Mouse (Mus musculus) spleen, adult 12 weeks (tissue): ENCODE measurements around the gene Galr2.
"Not testable (repeated sequence)": the region's sequence is repeated elsewhere in the genome, so short reads cannot be mapped to it uniquely, and the experiment has no call there.

Experiments used
- DNase-seq: peaks from one replicate; pipeline ENCODE4 v3.0.0; 2022; ENCODE audit warnings: low spot score

Gene Galr2

DNA sequence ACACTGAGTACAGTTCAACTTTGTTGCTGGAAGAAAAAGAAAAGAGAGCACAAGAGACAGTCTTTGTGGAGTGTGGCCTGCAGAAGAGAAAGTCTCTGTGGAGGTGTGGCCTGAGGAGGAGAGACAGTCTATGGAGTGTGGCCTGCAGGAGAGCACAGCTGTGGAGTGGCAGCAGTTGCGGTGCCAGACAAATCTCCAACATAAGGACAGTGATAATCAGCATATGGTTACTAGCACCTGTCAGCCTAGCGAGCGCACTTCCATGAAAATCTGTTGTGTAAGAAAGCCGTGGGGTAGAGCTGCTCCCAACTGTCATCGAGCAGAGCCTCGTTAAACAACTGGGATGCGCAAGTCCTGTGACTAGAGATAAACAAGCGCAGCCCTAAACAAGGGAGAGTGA lies 11.2 kb upstream of the Galr2 start:
- DNase-seq, result no peak

DNA sequence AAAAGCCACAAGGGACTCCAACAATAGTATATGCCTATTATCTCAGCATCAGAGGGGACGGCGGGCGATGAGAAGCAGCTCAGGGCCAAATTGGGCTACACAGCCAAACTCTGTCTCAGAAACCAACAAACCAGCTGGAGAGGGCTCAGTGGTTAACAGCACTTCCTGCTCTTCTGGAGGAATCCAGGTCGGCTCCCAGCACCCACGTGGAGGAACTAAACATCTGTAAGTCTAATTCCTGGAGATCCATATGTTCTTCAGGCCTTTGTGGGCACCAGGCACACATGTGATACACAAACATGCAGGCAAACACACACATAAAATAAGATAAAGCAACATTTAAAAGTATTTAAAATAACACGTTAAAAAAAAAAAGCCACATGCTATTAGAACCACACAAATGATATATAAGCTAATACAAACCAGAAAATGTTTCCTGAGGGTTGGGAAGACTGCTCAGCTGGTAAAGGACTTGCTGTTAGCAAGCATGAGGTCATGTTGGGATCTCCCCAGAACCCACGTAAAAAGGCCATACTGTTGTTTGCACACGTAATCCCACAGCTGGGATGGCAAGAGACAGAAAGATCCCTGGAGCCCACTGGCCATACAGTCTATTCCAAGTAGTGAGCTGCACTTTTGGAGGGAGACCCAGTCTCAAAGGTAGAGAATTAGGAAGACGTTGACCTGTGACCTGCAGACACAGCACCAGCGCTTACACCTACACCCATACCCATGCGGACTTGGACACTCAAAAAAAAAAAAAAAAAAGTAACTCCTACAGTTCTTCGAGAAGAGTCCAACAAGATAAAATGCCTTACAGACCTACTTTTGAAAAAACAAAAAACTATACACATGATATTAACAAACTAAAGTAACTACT lies 7.9 kb upstream of the Galr2 start:
- no peak for DNase-seq

DNA sequence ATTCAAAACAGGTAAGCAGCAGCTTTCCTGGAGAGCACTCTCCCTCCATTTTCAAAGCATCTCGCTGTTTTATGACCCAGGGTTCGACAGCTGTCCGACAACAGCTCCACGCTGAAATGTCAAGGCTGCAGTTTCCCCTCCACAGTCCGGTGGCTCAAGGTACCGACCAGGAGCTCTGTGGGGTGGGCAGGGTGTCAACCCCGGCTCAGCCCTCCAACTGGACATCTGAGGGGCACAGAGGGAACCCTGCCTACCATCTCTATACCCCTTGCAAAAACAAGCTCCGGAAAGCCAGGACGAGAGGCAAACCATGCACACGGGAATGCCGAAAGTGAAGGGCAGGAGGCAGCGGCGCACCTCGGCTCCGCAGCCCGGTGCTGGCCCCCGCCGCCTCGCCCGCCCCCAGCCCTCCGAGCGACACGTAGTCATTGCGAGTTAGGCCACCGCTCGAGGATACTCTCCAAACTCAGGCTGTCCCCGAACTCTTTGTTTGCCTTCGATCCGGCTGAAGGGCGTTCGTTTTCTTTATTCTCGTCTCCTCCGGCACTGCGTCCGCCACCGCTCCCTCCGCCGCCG lies 7.2 kb upstream of the Galr2 start:
- no peak for DNase-seq

DNA sequence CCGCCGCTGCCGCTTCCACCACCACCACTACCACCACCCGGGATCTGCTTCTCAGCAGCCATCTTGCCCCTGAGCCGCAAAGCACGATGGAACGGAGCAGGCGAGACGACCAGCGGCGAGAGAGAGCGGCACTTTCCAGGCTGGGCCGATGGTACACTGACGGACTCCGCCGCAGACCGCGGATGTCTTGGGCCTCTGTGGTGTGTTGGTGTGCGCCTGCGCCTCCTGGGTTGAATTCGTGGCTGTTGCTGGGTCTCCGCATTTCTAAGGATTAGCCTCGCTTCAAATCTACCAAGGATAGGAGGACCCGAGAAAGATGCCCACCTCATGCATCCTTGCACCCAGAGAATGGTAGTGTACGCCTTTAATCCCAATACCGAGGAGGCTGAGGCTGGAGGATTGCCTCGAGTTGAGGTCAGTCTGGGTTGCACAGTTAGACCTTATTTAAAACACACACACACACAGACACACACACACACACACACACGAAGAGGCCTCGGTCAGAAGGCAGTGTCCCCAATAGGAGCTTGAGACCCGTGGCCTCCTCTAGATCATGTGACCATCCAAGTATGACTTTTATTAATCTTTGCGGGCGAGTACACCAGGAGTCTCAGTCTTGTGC lies 6.6 kb upstream of the Galr2 start, which contains the start of gene Srp68:
Srp68 (minus strand) TSS at position 173 of the 622 bp plus-strand sequence.
- peak; percentile 76 for DNase-seq

DNA sequence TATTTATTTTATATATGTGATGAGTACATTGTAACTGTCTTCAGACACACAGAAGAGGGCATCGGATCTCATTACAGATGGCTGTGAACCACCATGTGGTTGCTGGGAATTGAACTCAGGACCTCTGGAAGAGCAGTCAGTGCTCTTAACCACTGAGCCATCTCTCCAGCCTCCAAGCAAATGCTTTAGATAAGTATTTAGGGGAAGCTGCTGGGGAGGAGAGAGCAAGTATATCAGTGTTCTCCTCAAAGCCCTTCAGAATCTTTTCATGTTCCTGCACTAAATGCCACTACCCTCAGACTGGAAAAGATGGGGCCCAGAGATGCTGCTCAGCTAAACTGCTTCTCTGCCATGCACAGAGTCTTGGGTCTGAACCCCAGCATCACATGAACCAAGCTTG lies 3.6 kb upstream of the Galr2 start:
- DNase-seq, result not testable (repeated sequence)

DNA sequence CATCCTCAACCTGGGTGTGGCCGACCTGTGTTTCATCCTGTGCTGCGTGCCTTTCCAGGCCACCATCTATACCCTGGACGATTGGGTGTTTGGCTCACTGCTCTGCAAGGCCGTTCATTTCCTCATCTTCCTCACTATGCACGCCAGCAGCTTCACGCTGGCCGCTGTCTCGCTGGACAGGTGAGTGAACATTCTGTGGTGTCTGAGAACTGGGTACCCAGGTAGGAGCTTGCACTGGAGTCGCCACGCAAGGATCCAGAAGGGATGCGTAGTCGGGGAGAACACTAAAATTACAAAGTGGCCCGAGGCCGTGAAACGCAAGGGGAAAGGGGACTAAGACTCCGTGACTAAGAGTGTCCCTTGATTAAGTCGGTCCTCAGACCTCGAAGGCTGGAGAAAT lies 932 bp downstream of the Galr2 start:
- no peak for DNase-seq

DNA sequence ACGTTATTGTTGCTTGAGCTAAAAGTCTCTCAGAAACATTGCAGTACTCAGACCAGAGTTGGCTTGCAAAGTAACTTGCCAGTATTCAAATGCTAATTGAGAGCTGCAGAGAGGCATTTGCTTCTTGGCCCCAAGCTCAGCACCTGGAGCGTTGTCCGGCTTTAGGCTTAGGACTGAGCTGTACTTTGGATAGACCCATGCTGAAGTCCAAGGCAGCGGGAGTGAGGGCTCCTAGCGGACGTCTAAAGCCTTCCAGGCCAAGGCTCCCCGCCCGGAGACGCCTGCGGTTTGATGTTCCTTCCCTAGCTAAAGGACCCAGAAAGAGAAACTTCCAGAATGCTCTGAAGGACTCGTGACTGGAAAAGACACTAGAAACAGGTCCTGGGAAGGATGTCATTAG lies 1.4 kb downstream of the Galr2 start:
- DNase-seq, result no peak

DNA sequence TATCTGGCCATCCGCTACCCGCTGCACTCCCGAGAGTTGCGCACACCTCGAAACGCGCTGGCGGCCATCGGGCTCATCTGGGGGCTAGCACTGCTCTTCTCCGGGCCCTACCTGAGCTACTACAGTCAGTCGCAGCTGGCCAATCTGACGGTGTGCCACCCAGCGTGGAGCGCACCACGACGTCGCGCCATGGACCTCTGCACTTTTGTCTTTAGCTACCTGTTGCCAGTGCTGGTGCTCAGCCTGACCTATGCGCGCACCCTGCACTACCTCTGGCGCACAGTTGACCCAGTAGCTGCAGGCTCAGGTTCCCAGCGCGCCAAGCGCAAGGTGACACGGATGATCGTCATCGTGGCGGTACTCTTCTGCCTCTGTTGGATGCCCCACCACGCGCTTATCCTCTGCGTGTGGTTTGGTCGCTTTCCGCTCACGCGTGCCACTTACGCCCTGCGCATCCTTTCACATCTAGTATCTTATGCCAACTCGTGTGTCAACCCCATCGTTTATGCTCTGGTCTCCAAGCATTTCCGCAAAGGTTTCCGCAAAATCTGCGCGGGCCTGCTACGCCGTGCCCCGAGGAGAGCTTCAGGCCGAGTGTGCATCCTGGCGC lies 2.3 kb downstream of the Galr2 start:
- DNase-seq, result no peak

DNA sequence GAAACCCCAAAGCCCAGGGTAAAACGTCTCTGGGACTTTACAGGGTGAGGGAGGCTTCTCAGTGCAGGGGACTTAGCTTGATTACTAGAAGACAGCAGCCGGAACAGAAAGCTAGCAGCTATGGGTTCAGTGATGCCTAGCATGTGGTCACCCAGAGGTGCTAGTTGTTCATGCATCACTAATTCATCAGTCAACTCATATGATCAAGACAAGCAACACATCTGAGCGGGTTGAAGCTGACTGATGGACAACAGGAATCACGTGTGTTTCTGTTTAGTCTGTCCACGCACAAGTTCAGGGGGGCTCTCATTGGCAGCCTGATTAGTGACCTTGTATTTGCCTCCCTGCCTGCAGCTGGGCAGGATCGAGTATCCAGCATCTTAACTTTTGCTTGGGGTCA lies 3.2 kb downstream of the Galr2 start:
- no peak for DNase-seq

DNA sequence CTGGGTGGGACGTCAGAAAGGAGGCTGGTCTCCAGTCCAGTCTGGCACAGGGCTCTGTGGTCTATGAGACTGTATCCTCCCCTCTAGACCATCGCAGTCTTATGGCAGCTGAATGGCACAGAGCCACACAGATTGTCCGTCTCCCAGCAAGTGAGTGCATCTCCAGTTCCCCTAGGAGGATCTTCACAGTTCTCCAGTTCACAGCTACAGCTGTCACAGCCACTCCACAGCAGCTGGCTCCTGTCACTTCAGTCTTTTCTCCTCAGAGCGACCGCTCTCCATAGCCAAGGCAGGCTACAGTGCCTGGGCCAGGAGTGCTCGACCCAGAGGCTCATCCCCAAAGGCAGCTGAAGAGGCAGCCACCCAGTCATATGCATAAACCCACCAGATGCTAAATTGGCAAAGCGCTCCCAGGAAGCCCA lies 5.0 kb downstream of the Galr2 start:
- DNase-seq, result no peak

DNA sequence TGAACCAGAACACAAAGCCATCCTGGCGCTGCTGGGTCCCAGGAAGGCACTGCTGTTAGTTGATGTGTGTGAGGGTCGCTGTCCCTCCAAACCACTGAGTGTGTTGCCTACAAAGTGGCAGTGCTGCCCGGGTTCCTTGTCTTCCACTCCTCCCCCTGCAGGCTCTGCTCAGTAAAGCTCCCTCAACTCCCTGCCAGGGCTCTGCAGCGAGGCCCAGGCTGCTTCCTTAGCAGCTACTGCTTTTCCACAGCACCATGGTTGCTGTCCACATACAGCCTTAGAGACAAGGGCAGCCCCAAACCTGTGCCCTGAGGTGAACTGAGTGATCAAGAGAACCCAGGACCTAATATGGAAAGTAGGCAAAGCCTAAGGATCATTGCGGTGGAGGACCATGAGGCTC lies 6.6 kb downstream of the Galr2 start:
- DNase-seq, result no peak

DNA sequence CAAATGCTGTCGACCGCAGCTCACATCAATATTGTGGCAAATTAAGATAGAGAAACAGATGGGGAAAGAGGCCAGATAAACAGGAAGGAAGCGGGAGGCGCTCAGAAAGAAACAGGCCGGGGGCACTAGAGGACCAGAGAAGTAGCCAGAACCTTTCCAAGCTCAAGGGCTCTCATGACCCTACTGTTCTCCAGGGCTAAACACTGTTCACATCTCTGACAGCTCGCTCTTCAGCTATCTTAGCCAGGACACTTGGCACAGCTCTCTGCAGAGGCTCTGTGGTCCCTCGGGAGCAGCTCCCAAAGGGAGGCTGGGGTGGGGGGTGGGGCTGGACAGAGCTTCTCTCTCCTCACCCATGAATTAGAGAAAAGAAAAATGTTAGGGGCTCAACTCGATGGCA lies 9.8 kb downstream of the Galr2 start:
- DNase-seq, result no peak

DNA sequence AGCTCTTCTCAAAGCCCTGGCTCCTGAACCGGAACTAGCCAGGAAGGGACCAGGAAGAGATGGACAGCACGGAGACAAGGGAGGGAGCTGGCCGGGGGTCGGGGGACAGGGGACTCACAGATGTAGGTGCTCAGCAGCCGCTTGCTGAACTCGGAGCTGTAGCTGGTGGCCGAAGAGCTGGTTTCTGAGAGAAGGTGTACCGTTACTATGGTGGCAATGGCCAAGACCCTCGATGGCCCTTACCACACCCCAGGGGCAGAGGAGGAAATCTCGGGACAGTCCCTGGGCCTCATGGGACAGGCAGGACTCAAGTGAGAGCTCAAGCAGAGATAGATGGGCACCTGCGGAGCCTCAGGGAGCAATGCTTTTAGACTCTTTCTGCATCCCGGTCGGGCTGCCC lies 11.7 kb downstream of the Galr2 start:
- no peak for DNase-seq

DNA sequence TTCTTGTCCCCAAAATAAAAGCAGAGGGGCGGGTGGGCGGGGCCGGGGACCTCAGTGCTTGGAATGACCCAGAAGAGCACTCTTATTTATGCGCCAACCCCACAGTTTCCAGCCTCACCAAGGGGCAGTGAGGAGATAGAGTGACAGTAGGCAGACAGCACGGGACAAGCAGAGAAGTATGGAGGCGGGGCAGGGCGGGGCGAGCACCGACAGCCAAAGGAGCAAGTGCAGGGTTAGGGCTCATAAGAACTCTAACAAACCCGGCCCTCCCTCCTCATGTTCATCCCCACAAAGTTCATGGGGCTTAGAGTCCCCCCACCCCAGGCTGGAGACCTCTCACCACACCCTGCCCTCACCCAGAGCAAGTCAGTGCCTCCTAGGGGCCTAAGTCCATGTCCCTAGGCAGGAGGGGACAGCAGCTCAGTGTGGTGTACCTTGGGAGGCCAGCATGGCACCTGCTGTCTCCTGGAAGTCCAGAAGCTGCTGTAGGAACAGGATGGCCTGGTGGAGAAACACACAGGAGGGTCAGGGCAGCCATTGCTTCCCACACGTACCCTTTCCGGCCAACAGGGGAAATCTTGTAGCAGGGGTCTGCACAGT lies 12.9 kb downstream of the Galr2 start:
- DNase-seq, result no peak

DNA sequence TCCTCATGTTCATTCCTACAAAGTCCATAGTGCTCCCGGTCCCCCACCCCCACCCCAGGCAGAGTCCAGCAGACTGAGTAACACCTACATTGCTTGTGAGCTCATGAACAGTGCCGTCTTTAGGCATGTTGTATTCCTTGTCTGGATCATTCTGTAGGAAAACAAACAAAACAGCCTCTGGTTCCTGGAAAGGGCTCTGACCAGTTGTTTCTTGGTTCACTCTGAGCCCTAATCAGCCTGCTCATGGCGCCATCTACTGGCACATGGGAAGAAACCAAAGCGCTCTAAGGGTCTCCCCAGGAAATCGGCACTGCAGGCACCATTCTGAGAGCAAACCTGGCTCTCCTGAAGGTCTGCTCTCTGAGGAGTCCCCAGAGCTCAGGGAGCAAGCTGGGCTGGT lies 13.6 kb downstream of the Galr2 start:
- no peak for DNase-seq

DNA sequence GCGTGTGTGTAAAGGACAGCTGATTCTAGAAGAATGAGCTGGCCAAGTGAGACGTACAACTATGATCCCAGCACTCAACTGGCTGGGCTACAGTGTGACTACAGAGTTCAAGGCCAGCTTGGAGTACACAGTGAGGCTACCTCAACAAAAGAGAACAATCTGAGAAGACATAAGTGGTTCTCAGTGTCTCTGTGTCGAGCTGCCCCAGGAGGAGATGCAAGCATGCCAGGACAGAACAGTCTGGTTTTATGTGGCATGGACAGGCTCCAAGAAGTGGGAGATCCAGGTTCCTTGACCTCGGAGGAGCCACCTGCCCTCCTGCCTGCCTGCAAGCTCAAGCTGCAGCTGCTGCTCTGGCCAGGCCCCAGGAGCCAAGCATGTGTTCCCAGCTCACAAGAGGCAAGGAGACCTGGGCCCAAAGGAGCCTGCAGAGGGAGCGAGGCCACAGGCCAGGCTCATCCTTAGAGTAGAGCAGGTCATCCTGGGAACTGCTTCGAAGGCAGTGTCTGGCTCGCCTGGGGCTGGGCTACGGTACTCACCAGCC lies 15.5 kb downstream of the Galr2 start:
- DNase-seq, result no peak

DNA sequence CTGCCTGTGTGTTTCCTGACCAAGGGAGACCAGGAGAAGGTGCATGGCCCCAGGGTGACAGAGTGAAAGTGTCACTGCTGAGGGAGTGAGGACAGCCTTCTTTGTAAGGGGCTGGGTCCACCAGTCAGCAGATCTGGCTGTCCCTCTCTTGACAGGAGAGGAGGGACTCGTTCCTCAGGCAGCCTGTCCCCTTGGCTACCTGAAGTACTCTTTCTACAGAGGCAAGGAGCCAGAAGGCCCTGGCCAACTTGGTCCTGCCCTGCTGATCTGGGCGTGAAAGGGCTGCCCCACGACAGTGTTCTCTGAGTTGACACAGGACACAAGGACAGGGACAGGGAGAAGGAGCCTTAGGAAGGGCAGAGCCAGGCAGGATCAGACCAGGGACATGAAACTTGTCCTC lies 16.3 kb downstream of the Galr2 start:
- DNase-seq, result no peak

DNA sequence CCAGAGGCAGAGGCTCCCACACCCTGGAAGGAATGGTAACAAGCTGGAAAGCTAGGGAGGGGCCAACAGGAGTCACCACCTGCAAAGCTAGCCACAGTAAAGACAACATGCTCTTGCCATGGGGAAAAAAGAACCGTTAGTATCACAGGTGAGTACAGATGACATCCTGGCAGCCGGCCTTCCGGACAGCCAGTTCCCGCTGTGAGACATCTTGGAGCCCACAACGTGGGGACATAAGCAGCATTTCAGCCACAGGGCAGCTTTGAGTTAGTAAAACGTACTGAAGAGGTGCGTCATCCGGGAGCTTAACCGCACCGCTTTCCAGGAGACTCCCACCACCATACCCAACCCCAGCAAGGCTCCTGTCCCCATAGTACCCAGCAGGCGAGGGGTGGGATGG lies 17.5 kb downstream of the Galr2 start:
- no peak for DNase-seq

DNA sequence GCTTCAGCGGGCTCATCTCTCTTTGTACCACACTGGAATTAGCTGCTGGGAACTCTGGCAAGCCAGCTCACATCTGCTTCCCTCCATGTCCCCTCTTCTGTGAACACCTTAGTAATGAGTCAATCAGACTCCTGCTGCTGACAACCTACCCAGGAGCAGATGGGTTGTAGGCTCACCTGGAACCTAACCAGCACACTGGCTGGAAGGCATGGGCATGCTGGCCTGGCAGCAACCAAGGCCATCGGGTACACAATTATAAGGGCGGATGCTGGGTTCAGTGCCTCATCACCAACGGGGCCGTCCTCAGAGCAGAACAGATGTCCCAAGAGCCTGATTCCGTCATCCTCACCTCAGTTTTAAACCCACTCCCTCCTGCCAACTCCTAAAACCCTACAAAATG lies 17.9 kb downstream of the Galr2 start:
- DNase-seq, result no peak

DNA sequence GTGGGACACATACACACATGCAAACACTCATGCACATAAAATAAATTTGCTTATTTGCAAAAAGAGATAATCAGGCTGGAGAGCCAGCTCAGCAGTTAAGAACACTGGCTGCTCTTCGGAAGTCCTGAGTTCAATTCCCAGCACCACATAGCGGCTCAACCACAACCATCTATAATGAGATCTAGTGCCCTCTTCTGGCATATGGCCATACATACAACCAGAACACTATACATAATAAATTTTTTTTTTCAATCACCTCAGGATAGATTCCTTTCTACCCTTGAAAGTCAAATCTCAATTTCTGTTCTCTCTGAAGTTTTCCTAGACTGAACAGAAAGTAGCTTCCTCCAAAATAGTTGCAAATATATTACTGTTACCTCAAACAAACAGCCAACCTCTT lies 24.7 kb downstream of the Galr2 start:
- no peak for DNase-seq

DNA sequence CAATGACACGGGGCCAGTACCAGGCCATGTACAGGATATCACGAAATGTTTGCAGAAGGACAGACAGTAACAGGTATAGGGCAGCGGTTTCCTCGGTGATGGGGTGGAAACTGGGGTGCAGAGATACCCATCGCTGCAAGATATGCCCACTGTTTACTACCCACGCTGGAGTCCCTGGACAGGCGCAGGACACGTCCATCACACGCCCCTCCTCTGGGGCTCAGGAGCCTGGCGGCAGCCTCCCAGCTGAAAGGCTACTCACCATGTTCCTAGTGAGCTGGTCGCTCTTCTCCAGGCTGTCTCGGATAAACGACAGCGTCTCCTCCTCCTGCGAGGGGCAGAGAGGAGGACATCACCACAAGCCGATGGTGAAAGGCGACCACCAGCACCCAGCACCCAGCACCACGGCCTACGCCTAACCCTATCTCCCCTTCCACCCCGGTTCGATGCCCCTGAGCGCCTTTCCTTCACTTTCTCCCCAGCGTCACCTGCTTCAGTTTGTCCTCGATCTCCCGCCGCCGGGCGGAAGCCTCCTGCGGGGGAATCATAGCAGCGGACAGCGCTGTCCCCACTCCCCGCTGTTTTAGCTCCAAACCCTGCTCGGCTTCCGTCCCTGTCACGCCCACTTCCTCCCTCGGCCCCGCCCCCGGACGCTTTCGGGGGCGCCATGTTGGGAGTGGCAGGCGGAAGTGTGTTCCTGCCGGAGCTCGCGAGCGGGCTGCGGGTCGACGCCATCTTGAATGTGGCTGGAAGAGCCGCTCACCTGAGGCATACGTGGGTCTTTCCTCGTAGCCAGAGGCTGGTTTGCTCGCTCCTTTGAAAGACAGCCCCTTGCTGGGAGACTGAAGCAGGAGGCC lies 25.6 kb downstream of the Galr2 start:
- DNase-seq, result peak; percentile 64
